Mouse (Mus musculus) adrenal gland, adult 8-10 months (tissue): ENCODE results near the gene Nol6. TPM values are rescaled to one million over a fixed set of nuclear protein-coding genes. Genes with fewer than 3 reads are reported as not detected.
"Not testable (repeated sequence)": the region's sequence is repeated elsewhere in the genome, so short reads cannot be mapped to it uniquely, and the experiment has no call there.

Experiments
- DNase-seq: peaks from one replicate; pipeline ENCODE4 v3.0.0; 2022
- total RNA-seq, 4 experiments: library from RNA; stranded (reverse); gene quantifications; 2 replicates each; pipeline ENCODE4 v1.2.4; 2022

Nol6 gene
- total RNA-seq, 4 experiments from 2014 or later = 61.8 to 79.3 (median 70.7) TPM

DNA sequence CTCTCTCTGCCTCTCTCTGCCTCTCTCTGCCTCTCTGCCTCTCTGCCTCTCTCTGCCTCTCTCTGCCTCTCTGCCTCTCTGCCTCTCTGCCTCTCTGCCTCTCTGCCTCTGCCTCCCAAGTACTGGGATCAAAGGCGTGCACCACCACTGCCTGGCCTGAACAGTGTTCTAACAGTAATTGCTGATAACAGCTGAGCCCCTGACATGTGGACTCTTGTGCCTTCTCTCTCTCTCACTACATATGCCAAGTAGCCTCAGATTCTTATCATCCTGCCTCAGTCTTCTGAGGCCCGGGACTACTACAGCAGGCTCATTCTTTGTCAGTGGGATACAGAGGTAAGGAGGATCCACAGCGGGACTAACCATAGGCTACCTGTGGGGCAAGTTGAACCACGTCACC lies 41.5 kb downstream of the Nol6 start:
- not testable (repeated sequence) for DNase-seq

DNA sequence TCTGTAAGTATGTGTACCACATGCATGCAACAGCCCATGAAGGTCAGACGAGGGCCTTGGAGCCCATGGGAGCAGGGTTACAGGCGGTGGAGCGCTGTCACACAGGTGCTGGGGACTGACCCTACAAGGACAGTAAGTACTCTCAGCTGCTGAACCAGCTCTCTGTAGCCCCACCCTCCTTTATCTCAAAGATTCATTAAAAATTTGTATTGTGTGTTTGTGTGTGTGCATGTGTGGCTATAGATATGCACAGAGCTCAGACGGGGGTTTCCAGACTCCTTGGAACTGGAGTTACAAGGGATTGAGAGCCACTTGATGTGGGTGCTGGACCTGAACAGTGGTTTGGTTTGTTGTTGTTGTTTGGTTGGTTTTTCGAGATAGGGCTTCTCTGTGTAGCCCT lies 42.5 kb downstream of the Nol6 start:
- no peak for DNase-seq

DNA sequence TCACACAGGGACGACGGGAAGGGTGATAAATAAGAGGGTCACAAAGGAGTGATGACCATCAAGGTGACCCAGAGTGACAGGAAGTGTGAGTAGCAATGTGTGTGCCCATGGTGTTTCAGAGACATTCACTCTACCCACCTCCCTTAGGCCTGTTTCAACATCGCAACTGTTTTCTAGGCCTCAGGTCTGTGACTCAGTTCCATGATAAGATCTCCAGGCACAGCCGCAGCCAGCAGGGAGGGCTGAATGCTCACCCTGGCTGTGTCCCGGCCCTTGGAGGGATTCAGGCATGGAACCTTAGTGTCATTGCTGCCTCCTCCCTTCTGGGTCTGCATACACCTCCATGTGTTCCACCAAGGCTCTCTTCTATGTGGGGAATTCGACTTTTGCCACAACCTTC lies 45.5 kb downstream of the Nol6 start:
- DNase-seq = no peak

DNA sequence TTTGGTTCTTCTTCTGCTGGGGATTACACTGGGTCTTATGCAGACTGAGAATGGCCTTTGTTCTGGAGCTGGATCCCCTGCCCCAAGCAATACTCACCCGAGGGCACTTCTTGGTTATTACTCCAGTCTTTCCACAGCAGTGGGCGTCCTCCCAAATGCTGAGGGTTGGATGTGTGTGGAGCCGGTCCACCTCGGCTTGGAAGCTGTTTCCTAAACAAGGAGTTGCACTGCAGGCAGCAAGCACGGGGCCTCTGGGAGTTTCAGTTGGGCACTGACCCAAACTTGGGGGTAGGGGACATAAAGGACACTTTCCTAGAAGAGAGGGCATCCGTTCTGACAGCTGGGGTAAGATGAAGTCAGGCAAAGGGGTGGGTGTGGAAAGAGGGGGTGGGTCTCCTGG lies 49.8 kb downstream of the Nol6 start:
- no peak for DNase-seq

DNA sequence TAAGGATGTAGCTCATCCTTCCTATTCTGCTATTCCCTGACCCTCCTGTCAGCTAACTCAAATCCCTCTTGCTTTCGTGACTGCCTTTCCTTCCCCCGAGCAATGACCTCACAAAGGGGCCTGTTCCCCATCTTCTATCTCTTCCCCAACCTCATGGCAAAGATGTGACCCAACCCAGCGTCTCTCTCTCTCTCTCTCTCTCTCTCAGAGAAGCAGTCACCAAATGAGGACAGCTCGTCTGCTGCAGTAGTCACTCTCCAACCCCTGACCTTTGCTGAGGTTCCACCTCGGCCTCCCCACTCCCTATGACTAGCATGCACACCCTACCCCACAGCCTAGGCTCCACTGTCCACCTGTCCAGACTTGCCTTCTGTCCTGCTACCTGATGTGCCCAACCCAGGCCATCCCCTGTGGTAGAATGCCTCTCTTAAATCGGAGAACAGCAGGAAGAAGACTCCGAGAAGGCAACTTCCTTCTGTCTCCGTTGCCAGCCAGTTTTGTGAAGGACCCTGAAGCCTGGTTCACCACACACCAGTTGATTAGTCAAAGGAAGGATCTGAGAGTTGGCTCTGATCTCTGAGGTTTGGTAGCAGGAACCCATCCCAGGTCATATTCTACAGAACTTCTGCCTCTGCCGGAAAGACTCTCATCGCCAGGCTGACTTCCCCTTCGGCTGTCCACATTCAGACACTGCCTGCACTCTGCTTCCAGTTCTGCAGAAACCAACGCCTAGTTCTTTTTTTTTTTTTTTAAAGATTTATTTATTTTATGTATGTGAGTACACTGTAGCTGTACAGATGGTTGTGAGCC lies 51.0 kb downstream of the Nol6 start:
- no peak for DNase-seq

DNA sequence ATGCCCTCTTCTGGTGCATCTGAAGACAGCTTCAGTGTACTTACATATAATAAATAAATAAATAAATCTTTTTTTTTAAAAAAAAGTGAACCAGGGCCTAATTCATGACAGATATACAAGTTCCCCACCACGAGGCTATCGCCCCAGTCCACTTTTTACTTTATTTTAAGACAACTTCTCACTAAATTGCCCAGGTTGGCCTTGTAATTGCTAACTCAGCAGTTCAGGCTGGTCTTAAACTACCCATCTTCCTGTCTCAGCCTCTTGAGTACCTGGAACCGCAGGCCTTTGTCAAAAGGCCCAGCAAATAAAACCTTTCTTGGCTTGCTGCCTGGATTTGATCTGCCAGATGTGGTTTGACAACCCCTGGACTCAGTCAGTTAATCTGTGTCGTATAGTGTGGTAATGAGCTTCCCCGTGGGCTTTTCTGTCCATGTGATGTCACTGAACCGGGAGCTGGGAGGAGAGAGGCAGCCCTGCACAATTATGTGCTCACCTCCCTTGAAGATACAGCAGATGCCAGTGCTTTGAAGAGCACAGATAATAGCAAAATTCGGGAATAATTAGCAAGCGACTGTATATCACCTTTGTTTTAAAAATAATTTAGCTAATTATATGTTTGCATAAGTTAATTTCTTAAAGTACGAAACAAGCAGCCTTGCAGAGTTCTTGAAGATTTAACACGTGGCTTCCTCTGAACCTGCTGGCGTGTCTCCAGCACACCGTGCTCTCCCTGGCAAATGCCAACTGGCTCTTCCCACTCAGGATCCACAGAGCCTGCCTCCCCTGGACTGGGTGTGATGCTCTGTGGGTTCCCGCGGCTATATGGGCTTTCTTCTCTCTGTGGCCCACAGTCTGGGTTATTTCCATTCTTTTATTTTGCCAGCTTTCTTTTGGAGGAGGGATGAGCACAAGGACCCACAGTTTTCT lies 52.5 kb downstream of the Nol6 start:
- DNase-seq = no peak

DNA sequence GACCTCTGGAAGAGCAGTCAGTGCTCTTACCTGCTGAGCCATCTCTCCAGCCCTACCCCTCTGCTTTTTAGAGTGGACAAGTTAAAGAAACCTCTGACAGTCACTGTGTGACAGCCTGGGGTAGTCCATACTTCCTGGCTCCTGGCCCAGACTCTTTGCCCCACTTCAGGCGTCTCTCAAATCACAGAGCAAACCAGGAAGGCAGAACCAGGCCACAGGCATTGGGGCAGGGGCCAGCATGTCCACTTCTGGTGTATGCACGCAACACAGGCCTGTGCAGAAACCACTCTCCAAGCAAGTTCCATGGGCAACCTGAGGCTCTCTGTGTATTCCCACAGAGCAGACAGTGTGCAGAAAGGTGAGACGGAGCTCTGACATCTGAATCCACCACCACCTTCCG lies 59.1 kb downstream of the Nol6 start:
- DNase-seq = no peak

Other genes with a start within 250 kb of the Nol6 start
- 100 to 1,000 TPM in 2 of 4 experiments, not detected in 2; 117 to 151 TPM for gene Spink4, start 204.4 kb downstream of the Nol6 start, total RNA-seq
- 100 to 1,000 TPM; 187 to 375 (median 251) TPM for gene Bag1, start 176.2 kb downstream of the Nol6 start, total RNA-seq
- gene Chmp5, start 176.0 kb downstream of the Nol6 start, total RNA-seq = 100 to 1,000 TPM in 3 of 4 experiments, 10 to 100 TPM in 1; 97.2 to 108 (median 103) TPM
- 100 to 1,000 TPM in 2 of 4 experiments, 10 to 100 TPM in 2; 86.1 to 168 (median 125) TPM for gene Nfx1, start 153.5 kb downstream of the Nol6 start, total RNA-seq
- gene Aqp7, start 76.3 kb downstream of the Nol6 start, total RNA-seq = 10 to 100 TPM in 3 of 4 experiments, 1 to 10 TPM in 1; 7.3 to 30.3 (median 14.6) TPM
- under 1 TPM in 2 of 4 experiments, not detected in 2; 0.16 to 0.31 TPM for gene Aqp3, start 26.3 kb downstream of the Nol6 start, total RNA-seq
- gene Ube2r2, start 11.3 kb upstream of the Nol6 start, total RNA-seq = 100 to 1,000 TPM in 3 of 4 experiments, 10 to 100 TPM in 1; 94.5 to 119 (median 105) TPM
- 10 to 100 TPM; 35.0 to 49.3 (median 40.2) TPM for gene Ubap2, start 150.7 kb upstream of the Nol6 start, total RNA-seq
- gene Dcaf12, start 190.4 kb upstream of the Nol6 start, total RNA-seq = 10 to 100 TPM; 46.6 to 55.3 (median 48.8) TPM
- gene Ubap1, start 224.5 kb upstream of the Nol6 start, total RNA-seq = 10 to 100 TPM; 47.8 to 55.8 (median 50.8) TPM